Mouse (Mus musculus) spleen, adult 2 months (tissue): ENCODE measurements around the gene Plch2. TPM values are rescaled to one million over a fixed set of nuclear protein-coding genes. Genes with fewer than 3 reads are reported as not detected.

Experiments used
- DNase-seq, 2 experiments: peaks; one replicate each; pipeline versions ENCODE4 v3.0.0 to v3.0.0-alpha.2; 2012 to 2021; ENCODE audit warnings: low spot score in 2 of 2, low read depth in 1 of 2
- H3K27ac ChIP-seq: fragments of 200-500 bp; 2 replicates; pipeline ENCODE4 v1.5.1; 2012; ENCODE audit warnings: low read length, inconsistent platforms; ENCODE audit not compliant: insufficient read depth
- H3K27me3 ChIP-seq: fragments of 200-500 bp; 2 replicates; pipeline ENCODE4 v1.6.1; 2012; ENCODE audit warnings: mild to moderate bottlenecking, moderate library complexity, low read length, inconsistent platforms; ENCODE audit not compliant: control insufficient read depth, insufficient read depth
- H3K36me3 ChIP-seq: fragments of 200-500 bp; 2 replicates; pipeline ENCODE4 v1.6.1; 2012; ENCODE audit warnings: mild to moderate bottlenecking, low read length, inconsistent platforms; ENCODE audit not compliant: control insufficient read depth, insufficient read depth
- H3K4me1 ChIP-seq: fragments of 200-500 bp; 2 replicates; pipeline ENCODE4 v1.6.1; 2011; ENCODE audit warnings: inconsistent platforms; ENCODE audit not compliant: control insufficient read depth, insufficient read depth, insufficient read length
- H3K4me3 ChIP-seq: fragments of 200-500 bp; 2 replicates; pipeline ENCODE4 v1.5.1; 2011; ENCODE audit warnings: mild to moderate bottlenecking, inconsistent platforms; ENCODE audit not compliant: insufficient read depth, insufficient read length; ENCODE audit errors: extremely low read depth
- CTCF ChIP-seq: fragments of 200-500 bp; IDR thresholded peaks from 2 replicates; pipeline ENCODE4 v1.5.1; 2011; ENCODE audit warnings: mild to moderate bottlenecking, inconsistent platforms; ENCODE audit not compliant: insufficient read depth, insufficient read length, insufficient replicate concordance; ENCODE audit errors: extremely low read depth
- POLR2A ChIP-seq: fragments of 200-500 bp; IDR thresholded peaks from 2 replicates; pipeline ENCODE4 v1.6.1; 2011; ENCODE audit warnings: low read depth, low read length, inconsistent platforms
- WGBS: fragments of 180-500 bp; shearing (Covaris S2); methylation state at CpG from one replicate; pipeline ENCODE4 v1.1.7; 2018; 5-methylcytosine and 5-hydroxymethylcytosine counted together
- polyA plus RNA-seq: library from polyadenylated mRNA; depleted of rRNA; stranded (reverse); fragments of >200 nt; gene quantifications from 2 replicates; pipeline ENCODE4 v1.2.3, GENCODE M21; 2012

Gene Plch2
- polyA plus RNA-seq, 1 experiment = 0.20 TPM

- 0 out of 2 replicates have a peak overlapping the region, but pooled peaks have one; percentile 34 for H3K27ac ChIP-seq
- H3K27me3 ChIP-seq = no peaks in the 10 kb centered on the region
- no peak overlapping the region for H3K4me3 ChIP-seq
- H3K36me3 ChIP-seq = no peaks in the 10 kb centered on the region
- no peak for TF ChIP-seq POLR2A
- no peak for TF ChIP-seq CTCF
- no peak for DNase-seq
- WGBS = 82% methylated on average over 7 of the region's 7 CpGs
- H3K4me1 ChIP-seq = peaks cover 3% of the 10 kb centered on the region; the same call in 1 of the 2 replicates
These were observed 37.0 kb upstream of the Plch2 start for GRCm38 (mm10) chr4:155093431-155094149.

- Histone ChIP-seq H3K27ac (no peak overlapping the region), H3K4me1 (peaks cover 3% of the 10 kb centered on the region; the same call in 1 of the 2 replicates), H3K36me3 (no peaks in the 10 kb centered on the region), H3K4me3 (no peak overlapping the region), H3K27me3 (no peaks in the 10 kb centered on the region)
- no peak for DNase-seq
- TF ChIP-seq POLR2A = no peak
- no peak for TF ChIP-seq CTCF
- WGBS = 92% methylated on average over 19 of the region's 19 CpGs
These were observed 36.3 kb upstream of the Plch2 start for GRCm38 (mm10) chr4:155092718-155093430.

- Histone ChIP-seq H3K36me3 (no peaks in the 10 kb centered on the region), H3K4me1 (peaks cover 11% of the 10 kb centered on the region; the same call in 1 of the 2 replicates), H3K27ac (no peak overlapping the region), H3K4me3 (no peak overlapping the region), H3K27me3 (no peaks in the 10 kb centered on the region)
- 84% methylated on average over 13 of the region's 13 CpGs for WGBS
- TF ChIP-seq CTCF = no peak
- TF ChIP-seq POLR2A = no peak
- no peak for DNase-seq
These were observed 34.3 kb upstream of the Plch2 start for GRCm38 (mm10) chr4:155090688-155091449.

- H3K27ac ChIP-seq = no peak overlapping the region
- no peak overlapping the region for H3K4me3 ChIP-seq
- no peaks in the 10 kb centered on the region for H3K36me3 ChIP-seq
- 92% methylated on average over 4 of the region's 4 CpGs for WGBS
- H3K27me3 ChIP-seq = no peaks in the 10 kb centered on the region
- TF ChIP-seq POLR2A (no peak), CTCF (no peak)
- no peak for DNase-seq
- peaks cover 11% of the 10 kb centered on the region; the same call in 1 of the 2 replicates for H3K4me1 ChIP-seq
These were observed 33.6 kb upstream of the Plch2 start for GRCm38 (mm10) chr4:155090147-155090546.

GRCm38 (mm10) chr4:155089241-155089640 lies 32.7 kb upstream of the Plch2 start:
- no peak overlapping the region for H3K27ac ChIP-seq
- WGBS = 97% methylated on average over 5 of the region's 5 CpGs
- peaks cover 10% of the 10 kb centered on the region; the same call in 1 of the 2 replicates for H3K4me1 ChIP-seq
- H3K27me3 ChIP-seq = no peaks in the 10 kb centered on the region
- H3K4me3 ChIP-seq = no peak overlapping the region
- H3K36me3 ChIP-seq = no peaks in the 10 kb centered on the region
- TF ChIP-seq POLR2A (no peak), CTCF (no peak)
- DNase-seq = no peak

- no peak for TF ChIP-seq CTCF
- TF ChIP-seq POLR2A = peak; percentile 90
- peak within 1 kb of the TSS; percentile 83 for H3K27ac ChIP-seq
- peak within 1 kb of the TSS; percentile 88 for H3K4me3 ChIP-seq
- DNase-seq = peak; percentile 99
- H3K36me3 ChIP-seq = peaks cover 9% of the 10 kb centered on the region
- peaks cover 10% of the 10 kb centered on the region; the same call in 1 of the 2 replicates for H3K4me1 ChIP-seq
- whole genome bisulfite sequencing = under 1% methylated on average over 85 of the region's 85 CpGs
- H3K27me3 ChIP-seq = no peaks in the 10 kb centered on the region
These were observed 29.8 kb upstream of the Plch2 start, which contains the start of the genes Rer1 and Morn1 for GRCm38 (mm10) chr4:155086108-155087024. TSS of gene Rer1 (minus strand) at chr4:155086382. TSS of gene Morn1 (plus strand) at chr4:155086577.
